Mouse (Mus musculus) hindbrain, embryonic 11.5 days (tissue): ENCODE data around the gene Fam204a. TPM values are rescaled to one million over a fixed set of nuclear protein-coding genes. Genes with fewer than 3 reads are reported as not detected.

Experiments
- ATAC-seq: fragments of 200-750 bp; cut with Nextera tagmentation; 2 replicates; pipeline ENCODE4 v1.8.0; 2017; ENCODE audit warnings: mild to moderate bottlenecking, moderate TSS enrichment, moderate library complexity; ENCODE audit not compliant: low FRiP score
- DNase-seq: peaks from one replicate; pipeline ENCODE4 v3.0.0-alpha.2; 2015; ENCODE audit warnings: low spot score
- H3K27ac ChIP-seq: fragments of 300-500 bp; sonication (generic); 2 replicates; pipeline ENCODE4 v1.5.1; 2014; ENCODE audit warnings: mild to moderate bottlenecking, low read depth, low read length
- H3K27me3 ChIP-seq: fragments of 300-500 bp; sonication (generic); 2 replicates; pipeline ENCODE4 v1.6.1; 2014; ENCODE audit warnings: mild to moderate bottlenecking, low read length, moderate library complexity, mixed read lengths; ENCODE audit not compliant: control insufficient read depth, insufficient read depth
- H3K36me3 ChIP-seq: fragments of 300-500 bp; sonication (generic); 2 replicates; pipeline ENCODE4 v1.6.1; 2014; ENCODE audit warnings: mild to moderate bottlenecking, low read length, moderate library complexity, mixed read lengths; ENCODE audit not compliant: control insufficient read depth, insufficient read depth
- H3K4me1 ChIP-seq: fragments of 300-500 bp; sonication (generic); replicated peaks from 2 replicates; pipeline ENCODE4 v1.6.1; 2014; ENCODE audit warnings: low read length, mixed read lengths; ENCODE audit not compliant: control insufficient read depth, insufficient read depth
- H3K4me2 ChIP-seq: fragments of 300-500 bp; sonication (generic); replicated peaks from 2 replicates; pipeline ENCODE4 v1.6.1; 2014; ENCODE audit warnings: mild to moderate bottlenecking, low read depth, low read length
- H3K4me3 ChIP-seq: fragments of 300-500 bp; sonication (generic); 2 replicates; pipeline ENCODE4 v1.5.1; 2014; ENCODE audit warnings: low read depth, low read length
- H3K9ac ChIP-seq: fragments of 300-500 bp; sonication (generic); 2 replicates; pipeline ENCODE4 v1.6.1; 2014; ENCODE audit warnings: low read depth, low read length
- H3K9me3 ChIP-seq: fragments of 300-500 bp; sonication (generic); 2 replicates; pipeline ENCODE4 v1.6.1; 2016; ENCODE audit warnings: low read length; ENCODE audit not compliant: control insufficient read depth
- WGBS: fragments of 180-500 bp; shearing (Covaris S2); extraction: QIAGEN DNeasy Blood & Tissue Kit; methylation state at CpG from one replicate; pipeline ENCODE4 v1.1.7; 2014; 5-methylcytosine and 5-hydroxymethylcytosine counted together
- polyA plus RNA-seq: library from polyadenylated mRNA; unstranded; fragments of >200 nt; fragmentation: Nextera tagmentation; extraction: Ambion mirVana; gene quantifications from 2 replicates; pipeline ENCODE4 v1.2.1, GENCODE M21; 2014

Gene Fam204a
- polyA plus RNA-seq, 1 experiment from 2014 or later, result 82.8 TPM

- no peak overlapping the region for H3K4me3 ChIP-seq
- DNase-seq (no peak), ATAC-seq (no peak)
- H3K9ac ChIP-seq, result no peak overlapping the region
- H3K36me3 ChIP-seq, result no peaks in the 10 kb centered on the region
- H3K27ac ChIP-seq, result no peak overlapping the region
- no peaks in the 10 kb centered on the region for H3K4me1 ChIP-seq
- WGBS, result 86% methylated on average over 3 of the region's 3 CpGs
- no peak overlapping the region for H3K4me2 ChIP-seq
- H3K9me3 ChIP-seq, result no peaks in the 10 kb centered on the region
- H3K27me3 ChIP-seq, result peaks cover 9% of the 10 kb centered on the region; the same call in 1 of the 2 replicates
These were observed 76.4 kb downstream of the Fam204a start for GRCm38 (mm10) chr19:60150056-60150455.

- Histone ChIP-seq H3K36me3 (no peaks in the 10 kb centered on the region), H3K4me3 (no peak overlapping the region), H3K4me1 (no peaks in the 10 kb centered on the region), H3K4me2 (no peak overlapping the region), H3K27me3 (peaks cover 15% of the 10 kb centered on the region), H3K27ac (no peak overlapping the region), H3K9me3 (no peaks in the 10 kb centered on the region), H3K9ac (no peak overlapping the region)
- WGBS, result 41% methylated on average over 13 of the region's 13 CpGs
- DNase-seq, result no peak
- no peak for ATAC-seq
These were observed 77.2 kb downstream of the Fam204a start for GRCm38 (mm10) chr19:60149078-60149960.

Other genes starting within 250 kb of the Fam204a start
- gene Prlhr, start 241.6 kb upstream of the Fam204a start, polyA plus RNA-seq, result 0.15 TPM in 1 of 2 replicates, not detected in the other